Mouse (Mus musculus) ovary, postnatal 36 days (tissue): ENCODE measurements around the gene Abi1.
"Not testable (repeated sequence)": the region's sequence is repeated elsewhere in the genome, so short reads cannot be mapped to it uniquely, and the experiment has no call there.

Experiments used
- DNase-seq: peaks from one replicate; pipeline ENCODE4 v3.0.0; 2022; ENCODE audit warnings: low spot score, mixed read lengths

Gene Abi1

GRCm38 (mm10) chr2:23040001-23040646 is at the start of gene Abi1:
Gene Abi1 (minus strand): TSS chr2:23040241.
- peak; percentile 88 for DNase-seq

- no peak for DNase-seq
Observed at GRCm38 (mm10) chr2:23084540-23084939, 44.5 kb upstream of the Abi1 start.

- DNase-seq = no peak
Observed at GRCm38 (mm10) chr2:23078588-23078987, 38.5 kb upstream of the Abi1 start.

DNA sequence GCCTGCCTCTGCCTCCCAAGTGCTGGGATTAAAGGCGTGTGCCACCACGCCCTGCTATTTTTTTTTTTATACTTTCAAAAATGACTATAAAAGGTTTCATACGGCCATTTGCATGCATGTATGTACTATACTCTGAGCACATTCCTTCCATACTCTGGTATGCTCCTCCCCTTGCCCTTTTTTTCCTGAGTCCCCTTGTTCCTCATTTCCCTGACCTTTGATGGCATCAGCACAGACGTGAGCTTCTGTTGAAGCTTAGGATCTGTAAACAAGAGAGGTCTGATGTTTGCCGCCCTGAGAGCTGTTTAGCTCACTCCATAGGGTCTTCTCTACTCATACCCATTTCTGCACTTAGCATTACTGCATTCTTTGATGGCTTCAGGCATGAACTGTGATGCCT is 37.7 kb upstream of the Abi1 start:
- DNase-seq = no peak

- DNase-seq = no peak
Observed at GRCm38 (mm10) chr2:23076783-23077182, 36.7 kb upstream of the Abi1 start.

GRCm38 (mm10) chr2:23075846-23076245 is 35.8 kb upstream of the Abi1 start:
- DNase-seq = no peak

DNA sequence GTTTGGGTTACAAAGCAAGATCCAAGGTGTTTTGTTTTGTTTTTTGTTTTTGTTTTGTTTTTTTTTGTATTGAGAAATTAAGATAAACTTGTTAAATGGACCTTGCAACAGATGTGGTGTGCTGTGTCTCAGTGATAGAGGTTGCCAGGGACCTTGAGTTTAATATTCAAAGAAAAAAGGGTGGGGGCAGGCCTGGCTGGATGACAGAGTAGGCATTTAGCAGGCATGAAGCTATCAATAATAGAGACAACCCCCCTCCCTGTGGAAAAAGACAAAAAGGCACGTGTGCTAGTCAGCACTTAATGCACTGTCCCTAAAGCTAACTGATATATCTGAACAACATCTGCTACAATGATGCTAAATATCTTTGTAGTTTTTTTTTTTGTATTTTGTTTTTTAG is 31.4 kb upstream of the Abi1 start:
- no peak for DNase-seq

- DNase-seq = no peak
Observed at GRCm38 (mm10) chr2:23070491-23070890, 30.4 kb upstream of the Abi1 start.

- peak; percentile 94 for DNase-seq
Observed at GRCm38 (mm10) chr2:23068894-23069744, 29.1 kb upstream of the Abi1 start.

GRCm38 (mm10) chr2:23068370-23068737 is 28.3 kb upstream of the Abi1 start:
- no peak for DNase-seq

DNA sequence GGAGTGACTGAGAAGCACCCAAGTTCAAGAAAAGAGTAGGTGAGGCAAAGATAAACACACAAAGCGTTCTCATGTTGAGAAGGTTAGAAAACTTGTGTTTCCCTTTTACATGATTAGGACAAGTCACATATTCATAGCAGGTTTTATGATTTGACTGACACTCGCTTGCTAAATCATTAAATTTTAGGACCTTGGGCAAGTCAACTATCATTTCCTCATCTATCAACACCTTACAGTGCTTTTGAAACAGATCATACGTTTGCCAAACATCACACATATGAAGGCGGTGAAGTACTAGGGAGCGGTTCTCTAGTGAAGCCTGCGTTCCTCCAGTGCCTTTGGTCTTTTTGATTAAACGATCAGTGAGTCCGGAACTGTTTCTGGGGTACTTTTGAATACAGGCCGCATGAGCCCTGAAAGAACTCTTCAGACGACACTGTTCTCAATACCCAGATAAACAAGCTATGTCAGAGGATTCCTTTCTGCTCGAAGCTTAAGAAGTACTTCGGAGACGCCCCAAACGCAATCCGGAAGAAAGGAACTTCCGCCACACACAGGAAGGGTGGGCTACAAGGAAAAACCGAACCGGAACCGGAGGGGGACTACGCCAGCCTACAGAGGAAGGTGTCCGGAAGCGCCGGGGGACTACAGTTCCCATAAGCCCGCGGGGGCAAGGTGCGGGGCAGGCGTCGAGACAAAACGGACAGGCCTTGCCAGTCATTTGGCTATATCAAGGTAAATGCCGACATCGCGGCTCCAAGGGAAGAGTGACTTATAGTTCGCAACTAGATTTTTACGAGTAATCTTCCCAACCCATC is 27.7 kb upstream of the Abi1 start, which contains the start of gene Acbd5:
Acbd5 (plus strand) TSS at position 616 of the 818 bp plus-strand sequence.
- peak; percentile 92 for DNase-seq

GRCm38 (mm10) chr2:23052523-23052922 is 12.5 kb upstream of the Abi1 start:
- DNase-seq = no peak

DNA sequence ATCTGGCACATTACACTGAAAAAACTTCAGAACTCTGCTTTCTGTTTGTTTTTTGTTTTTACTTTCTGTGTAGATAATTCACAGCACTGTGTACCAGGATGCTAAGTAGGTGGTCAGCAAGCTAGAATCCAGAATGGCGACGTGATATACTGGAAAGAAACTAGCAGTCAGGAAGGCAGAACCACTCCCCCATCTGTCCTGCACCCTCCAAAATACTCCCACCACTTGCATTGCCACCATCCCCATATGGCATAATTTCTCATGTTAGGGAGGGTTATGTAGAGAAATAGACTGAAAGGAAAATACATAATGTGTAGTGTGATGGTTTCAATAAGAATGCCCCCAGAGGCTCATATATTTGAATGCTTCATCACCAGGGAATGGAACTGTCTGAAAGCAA is 11.8 kb upstream of the Abi1 start:
- DNase-seq = no peak

DNA sequence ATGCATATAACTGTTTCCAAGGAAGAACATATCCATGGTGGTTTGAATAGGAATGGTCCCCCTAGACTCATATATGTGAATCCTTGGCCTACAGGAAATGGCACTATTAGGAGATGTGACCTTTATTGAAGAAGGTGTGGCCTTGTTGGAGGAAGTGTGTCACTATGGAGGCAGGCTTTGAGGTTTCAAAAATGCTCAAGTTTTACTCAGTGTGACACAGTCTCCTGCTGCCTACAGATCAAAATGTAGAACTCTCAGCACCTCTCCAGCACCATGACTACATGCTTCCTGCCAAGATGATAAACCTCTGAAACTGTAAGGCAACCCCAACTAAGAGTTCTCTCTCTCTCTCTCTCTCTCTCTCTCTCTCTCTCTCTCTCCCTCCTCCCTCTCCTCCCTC is 8.0 kb upstream of the Abi1 start:
- no peak for DNase-seq

GRCm38 (mm10) chr2:23045703-23046102 is 5.7 kb upstream of the Abi1 start:
- no peak for DNase-seq

- no peak for DNase-seq
Observed at GRCm38 (mm10) chr2:23042189-23042588, 2.1 kb upstream of the Abi1 start.

DNA sequence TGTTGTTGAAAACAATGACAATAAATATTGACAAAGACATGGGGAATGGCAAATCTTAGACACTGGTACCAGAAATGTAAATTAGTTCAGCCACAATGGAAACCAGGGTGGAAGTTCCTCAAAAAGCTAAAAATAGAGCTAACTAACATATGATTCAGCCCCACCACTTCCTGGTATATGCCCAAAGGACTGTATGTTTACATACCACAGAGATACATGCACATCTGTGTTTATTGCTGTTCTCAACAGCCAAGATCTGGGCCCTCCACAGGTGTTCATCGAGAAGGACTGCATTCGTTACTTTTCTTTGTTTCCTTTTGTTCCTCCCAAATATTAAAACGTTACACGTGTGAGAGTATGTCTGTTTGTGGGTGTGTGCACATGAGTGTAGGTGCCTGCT is 1.4 kb upstream of the Abi1 start:
- no peak for DNase-seq

- DNase-seq = not testable (repeated sequence)
Observed at GRCm38 (mm10) chr2:23040690-23041089, 649 bp upstream of the Abi1 start.

DNA sequence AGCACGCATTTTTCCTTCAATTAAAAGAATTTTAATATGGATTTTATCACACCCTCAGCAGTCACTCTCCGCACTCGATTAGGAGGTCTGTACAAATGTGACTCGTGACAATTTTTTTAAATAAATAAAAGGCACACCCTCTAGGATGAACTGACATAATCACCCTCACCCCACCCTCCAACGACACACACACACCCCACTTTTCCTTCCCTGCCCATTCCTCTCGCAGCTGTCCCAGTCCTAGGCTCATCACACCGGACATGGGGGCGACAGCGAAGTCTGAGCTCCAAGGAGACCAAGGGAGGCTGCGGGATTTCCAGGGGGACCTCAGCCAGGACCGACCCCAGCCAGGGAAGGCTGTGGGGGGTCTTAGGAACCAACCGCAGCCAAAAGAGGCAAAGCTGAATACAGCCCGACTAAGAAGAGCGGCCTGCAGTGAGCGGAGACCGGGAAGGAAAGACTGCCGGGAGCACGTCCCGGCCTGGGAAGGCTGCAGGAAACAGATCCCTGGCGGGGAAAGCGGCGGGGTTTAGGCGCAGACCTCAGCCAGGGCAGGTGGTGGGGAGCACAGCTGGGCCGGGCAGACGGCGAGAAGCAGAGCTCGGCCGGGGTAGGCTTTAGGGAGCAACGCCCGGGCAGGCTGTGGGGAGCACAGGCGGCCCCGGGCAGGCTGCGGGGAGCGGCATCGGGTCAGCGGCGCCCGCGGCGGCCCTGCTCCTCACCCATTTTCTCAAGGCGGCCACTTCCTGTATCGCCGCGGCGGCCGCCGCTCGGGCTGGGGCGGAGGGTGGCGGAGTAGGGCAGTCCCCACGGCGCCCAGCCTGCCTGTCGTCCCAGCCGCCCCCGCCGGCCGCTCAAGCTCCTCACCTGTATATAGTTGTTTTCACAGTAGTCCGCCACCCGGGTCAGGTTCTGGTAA is 700 bp downstream of the Abi1 start:
- no peak for DNase-seq

DNA sequence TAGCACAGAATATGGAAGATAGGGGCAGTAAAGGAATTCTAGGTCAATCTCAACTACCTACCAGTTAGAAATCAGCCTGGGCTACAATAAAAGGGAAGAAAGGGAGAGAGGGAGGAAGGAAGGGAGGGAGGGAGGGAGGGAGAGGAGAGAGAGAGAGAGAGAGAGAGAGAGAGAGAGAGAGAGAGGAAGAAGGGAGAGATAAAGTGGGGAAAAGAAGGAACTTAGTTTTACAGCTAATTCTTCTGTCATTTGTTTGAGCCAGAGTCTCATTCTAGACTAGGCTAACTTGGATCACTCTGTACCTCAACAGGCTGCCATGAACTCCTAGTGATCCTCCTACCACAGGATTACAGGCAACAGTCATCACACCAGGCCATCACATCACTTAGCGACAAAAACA is 4.6 kb downstream of the Abi1 start:
- no peak for DNase-seq

DNA sequence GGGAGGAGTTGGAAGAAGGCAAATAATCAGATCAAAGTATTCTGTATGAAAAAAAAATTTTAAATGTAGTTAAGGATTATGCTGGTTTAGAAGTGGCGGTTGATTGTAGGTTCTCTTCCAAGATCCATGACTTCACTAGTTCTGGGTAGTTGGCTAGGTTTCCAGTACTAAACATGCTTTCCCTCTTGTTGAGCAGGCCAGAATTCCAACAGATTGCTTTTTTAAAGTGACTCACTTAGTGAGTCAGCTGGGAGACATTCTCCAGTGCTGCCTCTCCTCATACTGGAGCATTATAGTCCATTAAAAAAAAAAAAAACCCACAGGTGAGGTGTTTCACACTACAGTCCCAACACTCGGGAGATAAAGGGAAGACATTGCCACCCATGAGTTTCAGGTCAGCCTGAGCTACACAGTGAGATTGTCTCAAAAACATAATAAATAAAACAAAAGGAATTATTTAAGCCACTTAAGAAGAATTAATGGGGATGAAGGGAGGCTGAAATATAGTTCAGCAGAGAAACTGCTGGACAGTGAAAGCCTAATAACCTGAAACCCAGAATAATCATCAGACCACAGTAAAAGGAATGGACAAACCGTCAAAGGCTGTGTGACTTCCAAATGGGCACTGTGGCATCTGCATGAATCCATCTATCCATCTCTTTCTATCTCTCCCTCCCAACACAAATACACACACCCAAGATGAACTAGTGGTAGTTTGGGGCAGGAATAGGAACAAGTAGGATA is 5.2 kb downstream of the Abi1 start:
- no peak for DNase-seq
